Mouse (Mus musculus) bone marrow macrophage, adult 2 months (primary cell): ENCODE measurements around the gene Coq5. TPM values are rescaled to one million over a fixed set of nuclear protein-coding genes. Genes with fewer than 3 reads are reported as not detected.

ENCODE experiments used
- H3K27ac ChIP-seq: 2 replicates; pipeline ENCODE4 v1.5.1; 2012; ENCODE audit warnings: low read depth, low read length; ENCODE audit not compliant: insufficient read depth
- H3K4me1 ChIP-seq: 2 replicates; pipeline ENCODE4 v1.6.1; 2012; ENCODE audit warnings: low read length; ENCODE audit not compliant: control insufficient read depth, insufficient read depth
- H3K4me3 ChIP-seq: 2 replicates; pipeline ENCODE4 v1.5.1; 2012; ENCODE audit warnings: mild to moderate bottlenecking, low read length, moderate library complexity; ENCODE audit not compliant: insufficient read depth
- CTCF ChIP-seq: IDR thresholded peaks from 2 replicates; pipeline ENCODE4 v1.5.1; 2012; ENCODE audit warnings: low read depth, mild to moderate bottlenecking, low read length, moderate library complexity
- POLR2A ChIP-seq: IDR thresholded peaks from 2 replicates; pipeline ENCODE4 v1.6.1; 2012; ENCODE audit warnings: mild to moderate bottlenecking, low read depth, low read length, borderline replicate concordance
- polyA plus RNA-seq: library from polyadenylated mRNA; stranded (reverse); fragments of >200 nt; gene quantifications from 2 replicates; pipeline ENCODE4 v1.2.4, GENCODE M21; 2012; ENCODE audit not compliant: missing spikeins, insufficient read depth, insufficient read length

The Coq5 gene
- polyA plus RNA-seq, 1 experiment, result 21.4 TPM

- TF ChIP-seq CTCF, result no peak
- TF ChIP-seq POLR2A, result no peak
- peaks cover 26% of the 10 kb centered on the region for H3K4me1 ChIP-seq
- H3K4me3 ChIP-seq, result no peak overlapping the region
- no peak overlapping the region for H3K27ac ChIP-seq
These were observed 4.7 kb upstream of the Coq5 start for GRCm38 (mm10) chr5:115274771-115275170.

- no peak for TF ChIP-seq POLR2A
- 0 out of 2 replicates have a peak, but pooled peaks have one; percentile 20 for TF ChIP-seq CTCF
- H3K4me3 ChIP-seq, result no peak overlapping the region
- no peak overlapping the region for H3K27ac ChIP-seq
- peaks cover 21% of the 10 kb centered on the region for H3K4me1 ChIP-seq
These were observed 3.5 kb upstream of the Coq5 start for GRCm38 (mm10) chr5:115275998-115276397.

GRCm38 (mm10) chr5:115278053-115278452 lies 1.4 kb upstream of the Coq5 start:
- TF ChIP-seq CTCF (no peak), POLR2A (no peak)
- H3K4me3 ChIP-seq, result no peak overlapping the region
- no peak overlapping the region for H3K27ac ChIP-seq
- peaks cover 26% of the 10 kb centered on the region for H3K4me1 ChIP-seq

GRCm38 (mm10) chr5:115278785-115279184 lies 681 bp upstream of the Coq5 start:
- Histone ChIP-seq H3K4me1 (peaks cover 19% of the 10 kb centered on the region), H3K4me3 (no peak overlapping the region), H3K27ac (no peak overlapping the region)
- TF ChIP-seq CTCF (no peak), POLR2A (no peak)

GRCm38 (mm10) chr5:115280050-115280687 lies 703 bp downstream of the Coq5 start:
- Histone ChIP-seq H3K27ac (peak overlapping the region; percentile 46), H3K4me3 (peak overlapping the region; percentile 87), H3K4me1 (peaks cover 11% of the 10 kb centered on the region)
- TF ChIP-seq POLR2A (no peak), CTCF (no peak)

- H3K4me1 ChIP-seq, result peaks cover 7% of the 10 kb centered on the region; the same call in 1 of the 2 replicates
- no peak for TF ChIP-seq CTCF
- no peak for TF ChIP-seq POLR2A
- H3K4me3 ChIP-seq, result no peak overlapping the region
- no peak overlapping the region for H3K27ac ChIP-seq
These were observed 5.3 kb downstream of the Coq5 start for GRCm38 (mm10) chr5:115284735-115285134.

- peak; percentile 24; the same call in 1 of the 2 replicates for TF ChIP-seq CTCF
- TF ChIP-seq POLR2A, result no peak
- H3K27ac ChIP-seq, result no peak overlapping the region
- H3K4me3 ChIP-seq, result no peak overlapping the region
- peaks cover 14% of the 10 kb centered on the region for H3K4me1 ChIP-seq
These were observed 14.7 kb downstream of the Coq5 start for GRCm38 (mm10) chr5:115294173-115294572.

GRCm38 (mm10) chr5:115296347-115296746 lies 16.9 kb downstream of the Coq5 start:
- TF ChIP-seq CTCF, result no peak
- no peak for TF ChIP-seq POLR2A
- Histone ChIP-seq H3K27ac (no peak overlapping the region), H3K4me1 (peaks cover 16% of the 10 kb centered on the region)

GRCm38 (mm10) chr5:115300035-115300744 lies 20.7 kb downstream of the Coq5 start:
- H3K4me1 ChIP-seq, result peaks cover 10% of the 10 kb centered on the region

More at GRCm38 (mm10) chr5:115296347-115296746, 16.9 kb downstream of the Coq5 start:
- no peak overlapping the region for H3K4me3 ChIP-seq

More at GRCm38 (mm10) chr5:115300035-115300744, 20.7 kb downstream of the Coq5 start:
- Histone ChIP-seq H3K4me3 (peak overlapping the region; percentile 89), H3K27ac (peak overlapping the region; percentile 54)
- peak; percentile 16; the same call in 1 of the 2 replicates for TF ChIP-seq CTCF
- TF ChIP-seq POLR2A, result no peak
